Mouse (Mus musculus) kidney, adult 2 months (tissue): ENCODE results near the gene Gm13691. TPM values are rescaled to one million over a fixed set of nuclear protein-coding genes. Genes with fewer than 3 reads are reported as not detected.
"Not testable (repeated sequence)": the region's sequence is repeated elsewhere in the genome, so short reads cannot be mapped to it uniquely, and the experiment has no call there.

Experiments
- DNase-seq: peaks from one replicate; pipeline ENCODE4 v3.0.0; 2021
- H3K27ac ChIP-seq: fragments of 200-500 bp; 2 replicates; pipeline ENCODE4 v1.5.1; 2012; ENCODE audit warnings: low read depth, low read length, control low read depth, inconsistent platforms; ENCODE audit not compliant: insufficient read depth
- H3K27me3 ChIP-seq: fragments of 200-500 bp; replicated peaks from 2 replicates; pipeline ENCODE4 v1.6.1; 2012; ENCODE audit warnings: mild to moderate bottlenecking, moderate library complexity, low read length, inconsistent platforms; ENCODE audit not compliant: control insufficient read depth, insufficient read depth
- H3K36me3 ChIP-seq: fragments of 200-500 bp; 2 replicates; pipeline ENCODE4 v1.6.1; 2012; ENCODE audit warnings: mild to moderate bottlenecking, moderate library complexity, low read length, inconsistent platforms; ENCODE audit not compliant: control insufficient read depth, insufficient read depth
- H3K4me1 ChIP-seq: fragments of 200-500 bp; 2 replicates; pipeline ENCODE4 v1.6.1; 2011; ENCODE audit warnings: low read length; ENCODE audit not compliant: control insufficient read depth, insufficient read depth
- H3K4me3 ChIP-seq: fragments of 200-500 bp; 2 replicates; pipeline ENCODE4 v1.5.1; 2011; ENCODE audit warnings: mild to moderate bottlenecking, low read depth, low read length, control low read depth; ENCODE audit not compliant: insufficient read depth
- CTCF ChIP-seq: fragments of 200-500 bp; conservative IDR thresholded peaks from 2 replicates; pipeline ENCODE4 v1.5.1; 2011; ENCODE audit warnings: low read depth, mild to moderate bottlenecking, control low read depth, low read length, moderate library complexity, mixed read lengths; ENCODE audit not compliant: insufficient read depth, insufficient read length
- POLR2A ChIP-seq: fragments of 200-500 bp; IDR thresholded peaks from one replicate; pipeline ENCODE4 v1.6.1; 2011; ENCODE audit warnings: low read depth, low read length, control low read depth
- WGBS: fragments of 180-500 bp; shearing (Covaris S2); methylation state at CpG from one replicate; pipeline ENCODE4 v1.1.7; 2018; 5-methylcytosine and 5-hydroxymethylcytosine counted together
- polyA plus RNA-seq: library from polyadenylated mRNA; depleted of rRNA; stranded (reverse); fragments of >200 nt; gene quantifications from 2 replicates; pipeline ENCODE4 v1.2.3, GENCODE M21; 2012

The Gm13691 gene
- polyA plus RNA-seq, 1 experiment, result not detected

GRCm38 (mm10) chr2:83994526-83994925 is 4.2 kb downstream of the Gm13691 start:
- H3K4me1 ChIP-seq, H3K4me3 ChIP-seq, H3K27me3 ChIP-seq, DNase-seq, H3K36me3 ChIP-seq, H3K27ac ChIP-seq: not testable (repeated sequence)
- 92% methylated on average over 2 of the region's 3 CpGs for WGBS

DNA sequence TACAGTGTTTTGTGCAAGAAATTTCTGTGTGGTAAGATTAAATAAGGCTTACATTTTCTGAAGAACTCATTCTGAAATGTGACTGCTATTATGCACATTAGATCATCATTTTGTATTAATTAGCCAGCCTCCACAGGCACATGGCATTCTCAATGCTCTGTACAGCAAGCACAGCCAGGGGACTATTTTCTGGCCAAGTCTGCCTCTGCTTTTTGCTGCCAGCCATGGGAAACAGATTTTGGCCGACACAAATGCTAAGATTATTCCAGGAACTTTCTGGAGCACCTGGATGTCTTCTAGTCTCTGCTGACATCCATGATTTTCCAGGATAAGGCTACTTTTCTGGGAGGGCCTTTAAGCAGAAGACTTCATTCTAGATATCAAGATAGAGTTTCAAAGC is 18.6 kb downstream of the Gm13691 start:
- no peaks in the 10 kb centered on the region for H3K27me3 ChIP-seq
- no peak overlapping the region for H3K27ac ChIP-seq
- 45% methylated on average over 1 of the region's 1 CpGs for WGBS
- 0 out of 2 replicates have a peak, but pooled peaks cover 2% of the 10 kb centered on the region for H3K4me1 ChIP-seq
- DNase-seq, result no peak
- no peak overlapping the region for H3K4me3 ChIP-seq
- no peak for TF ChIP-seq CTCF
- no peak for TF ChIP-seq POLR2A
- no peaks in the 10 kb centered on the region for H3K36me3 ChIP-seq

GRCm38 (mm10) chr2:84009818-84010217 is 19.5 kb downstream of the Gm13691 start:
- Histone ChIP-seq H3K4me3 (no peak overlapping the region), H3K36me3 (no peaks in the 10 kb centered on the region), H3K4me1 (0 out of 2 replicates have a peak, but pooled peaks cover 2% of the 10 kb centered on the region), H3K27me3 (no peaks in the 10 kb centered on the region), H3K27ac (no peak overlapping the region)
- peak; percentile 23 for DNase-seq
- 59% methylated on average over 3 of the region's 3 CpGs for WGBS
- TF ChIP-seq CTCF (no peak), POLR2A (no peak)

DNA sequence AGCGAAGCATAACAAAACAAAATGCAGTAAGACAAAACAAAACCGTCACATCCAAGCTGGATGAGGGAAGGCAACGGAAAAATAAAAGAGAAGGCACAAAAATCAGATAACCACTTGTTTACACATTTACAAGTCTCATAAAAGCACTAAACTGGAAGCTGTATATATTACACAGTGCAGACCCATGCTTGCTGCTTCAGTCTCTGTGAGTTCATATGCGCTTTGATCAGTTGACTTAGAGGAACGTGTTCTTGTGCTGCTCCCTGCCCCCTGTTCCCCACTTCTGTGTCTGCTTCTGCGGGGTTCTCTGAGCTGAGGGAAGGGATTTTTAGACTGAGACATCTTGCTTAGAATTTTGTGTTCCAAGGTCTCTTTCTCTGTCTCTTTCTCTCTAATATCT is 24.2 kb downstream of the Gm13691 start:
- H3K4me3 ChIP-seq, result no peak overlapping the region
- no peaks in the 10 kb centered on the region for H3K27me3 ChIP-seq
- H3K27ac ChIP-seq, result no peak overlapping the region
- WGBS, result 64% methylated on average over 6 of the region's 6 CpGs
- no peaks in the 10 kb centered on the region for H3K36me3 ChIP-seq
- DNase-seq, result no peak
- H3K4me1 ChIP-seq, result no peaks in the 10 kb centered on the region
- TF ChIP-seq POLR2A (no peak), CTCF (no peak)

- not testable (repeated sequence) for H3K4me3 ChIP-seq, DNase-seq, H3K4me1 ChIP-seq, H3K36me3 ChIP-seq, H3K27me3 ChIP-seq, H3K27ac ChIP-seq
- WGBS, result 81% methylated on average over 5 of the region's 5 CpGs
Observed at GRCm38 (mm10) chr2:84016291-84016690, 25.9 kb downstream of the Gm13691 start.

- 51% methylated on average over 3 of the region's 3 CpGs for WGBS
- peak; percentile 18 for DNase-seq
- Histone ChIP-seq H3K36me3 (no peaks in the 10 kb centered on the region), H3K4me3 (no peak overlapping the region), H3K4me1 (no peaks in the 10 kb centered on the region), H3K27ac (no peak overlapping the region), H3K27me3 (no peaks in the 10 kb centered on the region)
- TF ChIP-seq POLR2A (no peak), CTCF (no peak)
Observed at GRCm38 (mm10) chr2:84018330-84018729, 28.0 kb downstream of the Gm13691 start.

DNA sequence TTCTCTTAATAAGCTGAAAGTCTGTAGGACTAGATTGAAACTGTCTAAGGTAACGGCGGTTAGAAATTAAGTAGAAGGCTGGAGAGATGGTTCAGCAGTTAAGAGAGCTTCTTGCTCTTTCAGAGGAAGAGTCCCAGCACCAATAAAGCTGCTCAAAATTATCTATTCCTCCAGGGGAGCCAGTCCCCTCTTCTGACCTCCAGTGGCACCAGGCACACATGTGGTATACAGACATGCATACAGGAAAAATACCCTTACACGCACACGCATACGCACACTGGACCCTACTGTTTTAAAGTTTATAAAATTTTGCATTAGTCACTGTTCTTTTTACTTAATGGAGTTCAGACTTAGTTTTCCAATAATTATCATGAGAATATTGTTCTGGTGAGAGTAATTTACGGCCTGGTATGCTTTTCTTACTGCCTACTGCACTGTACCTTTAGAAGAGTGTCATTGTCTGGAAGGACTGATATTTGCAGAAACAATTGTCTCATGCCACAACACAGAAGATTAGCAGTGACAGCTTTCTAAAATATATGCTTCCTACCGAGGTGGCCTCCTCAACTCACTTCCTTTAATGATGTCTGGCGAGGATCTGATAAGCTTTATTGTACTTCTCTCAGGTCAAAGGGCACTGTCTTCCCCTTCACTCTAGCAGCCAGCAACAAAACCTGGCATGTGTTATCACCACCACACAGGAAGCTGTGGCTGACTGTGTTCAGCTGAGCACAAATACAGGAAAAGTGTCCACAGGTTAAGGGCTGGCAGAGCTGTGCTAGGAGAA is 29.4 kb downstream of the Gm13691 start:
- H3K4me1 ChIP-seq, result no peaks in the 10 kb centered on the region
- no peaks in the 10 kb centered on the region for H3K27me3 ChIP-seq
- DNase-seq, result peak; percentile 89
- H3K27ac ChIP-seq, result peak overlapping the region; percentile 64
- 67% methylated on average over 8 of the region's 8 CpGs for WGBS
- TF ChIP-seq POLR2A (no peak), CTCF (no peak)
- no peaks in the 10 kb centered on the region for H3K36me3 ChIP-seq
- no peak overlapping the region for H3K4me3 ChIP-seq
